Mouse (Mus musculus): ENCODE measurements around the gene Gstm7.

DNA sequence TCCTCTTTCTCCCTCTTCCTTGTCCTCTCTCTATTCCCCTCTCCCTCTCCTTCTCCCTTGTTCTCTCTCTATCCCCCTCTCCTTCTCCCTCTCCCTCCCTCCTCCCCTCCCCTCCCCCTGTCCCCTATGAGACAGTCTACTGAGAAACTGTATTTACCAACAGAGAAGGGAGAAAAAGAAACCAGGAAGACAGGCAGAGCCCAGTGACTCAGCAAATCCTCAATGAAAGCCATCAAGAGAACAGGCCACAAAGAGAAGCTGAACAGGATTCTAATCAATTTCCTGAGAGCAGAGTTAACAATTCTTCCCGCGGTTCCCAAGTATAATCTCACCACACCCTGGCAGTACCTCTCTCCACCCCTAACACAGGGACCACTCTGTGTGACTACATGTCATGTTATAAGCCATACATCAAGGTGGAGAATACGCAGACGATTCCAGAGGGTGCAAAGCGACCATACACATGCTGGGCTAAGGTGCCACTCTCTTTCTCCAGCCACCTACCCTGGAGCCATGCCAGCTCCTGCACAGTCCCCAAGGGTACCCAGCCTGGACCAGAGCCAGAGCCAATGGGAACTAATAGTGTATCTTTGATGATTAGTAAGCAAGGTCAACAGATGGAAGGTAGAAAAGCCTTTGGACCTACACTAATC lies 33.2 kb upstream of the Gstm7 start:
- no peak for TF ChIP-seq POLR2A (IDR thresholded peaks at IDR 0.05; ENCODE audit: borderline replicate concordance, control insufficient read depth, low read depth, low read length)
- TF ChIP-seq CTCF (IDR thresholded peaks at IDR 0.05; ENCODE audit: control insufficient read depth, insufficient read depth, low read length), result no peak
